Mouse (Mus musculus): ENCODE results near the gene Oaz1. TPM values are rescaled to one million over a fixed set of nuclear protein-coding genes. Genes with fewer than 3 reads are reported as not detected.
A peak's percentile ranks its signal among the peaks of the same experiment; 100 is the strongest.
"Not testable (repeated sequence)": the region's sequence is repeated elsewhere in the genome, so short reads cannot be mapped to it uniquely, and the experiment has no call there.

Oaz1 gene
- polyA plus RNA-seq, 1 experiment, result 1,172 TPM

GRCm38 (mm10) chr10:80823847-80824643, 2.4 kb upstream of the Oaz1 start:
- TF ChIP-seq POLR2A (IDR thresholded peaks at IDR 0.05; ENCODE audit: low read depth, low read length) (no peak), CTCF (IDR thresholded peaks at IDR 0.05; ENCODE audit: extremely low read depth, insufficient read length, insufficient replicate concordance, low read depth, low read length) (no peak)
- Histone ChIP-seq H3K27ac (ENCODE audit: insufficient read depth, low read depth, low read length) (peak overlapping the region; percentile 40; the same call in 1 of the 2 replicates), H3K4me3 (ENCODE audit: low read depth, low read length) (no peak overlapping the region), H3K36me3 (ENCODE audit: control insufficient read depth, insufficient read depth, low read length) (peaks cover 3% of the 10 kb centered on the region), H3K4me1 (ENCODE audit: control insufficient read depth, insufficient read depth, insufficient read length, low read length) (peaks cover 10% of the 10 kb centered on the region), H3K27me3 (ENCODE audit: control insufficient read depth, insufficient read depth, low read length) (no peaks in the 10 kb centered on the region)
- 50% methylated on average over 8 of the region's 8 CpGs for WGBS

DNA sequence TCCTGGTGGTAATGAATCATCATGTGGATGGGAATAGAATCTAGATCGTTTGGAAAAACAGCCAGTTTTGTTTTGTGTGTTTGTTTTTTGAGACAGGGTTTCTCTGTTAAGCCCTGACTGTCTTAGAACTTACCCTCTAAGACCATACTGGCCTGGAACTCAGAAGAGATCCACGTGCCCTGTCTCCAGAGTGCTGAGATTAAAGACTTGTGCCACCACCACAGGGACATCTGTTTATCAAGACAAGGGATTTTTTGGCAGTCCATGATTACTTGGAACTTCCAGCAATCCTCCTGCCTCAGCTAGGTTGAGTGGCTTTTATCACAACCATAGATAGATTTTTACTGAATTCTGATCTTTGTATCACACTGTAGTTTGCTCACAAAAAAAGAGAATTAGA, 1.6 kb upstream of the Oaz1 start:
- 71% methylated on average over 2 of the region's 2 CpGs for WGBS
- TF ChIP-seq CTCF (IDR thresholded peaks at IDR 0.05; ENCODE audit: extremely low read depth, insufficient read length, insufficient replicate concordance, low read depth, low read length), result no peak
- TF ChIP-seq POLR2A (IDR thresholded peaks at IDR 0.05; ENCODE audit: low read depth, low read length), result no peak
- H3K36me3 ChIP-seq (ENCODE audit: control insufficient read depth, insufficient read depth, low read length), result peaks cover 11% of the 10 kb centered on the region
- peaks cover 11% of the 10 kb centered on the region for H3K4me1 ChIP-seq (ENCODE audit: control insufficient read depth, insufficient read depth, insufficient read length, low read length)
- no peaks in the 10 kb centered on the region for H3K27me3 ChIP-seq (ENCODE audit: control insufficient read depth, insufficient read depth, low read length)
- no peak overlapping the region for H3K4me3 ChIP-seq (ENCODE audit: low read depth, low read length)
- H3K27ac ChIP-seq (ENCODE audit: insufficient read depth, low read depth, low read length), result no peak overlapping the region

- TF ChIP-seq CTCF (IDR thresholded peaks at IDR 0.05; ENCODE audit: extremely low read depth, insufficient read length, insufficient replicate concordance, low read depth, low read length) (no peak), POLR2A (IDR thresholded peaks at IDR 0.05; ENCODE audit: low read depth, low read length) (no peak)
- peaks cover 19% of the 10 kb centered on the region for H3K36me3 ChIP-seq (ENCODE audit: control insufficient read depth, insufficient read depth, low read length)
- no peak overlapping the region for H3K27ac ChIP-seq (ENCODE audit: insufficient read depth, low read depth, low read length)
- WGBS, result 2% methylated on average over 29 of the region's 29 CpGs
- peak overlapping the region; percentile 76 for H3K4me3 ChIP-seq (ENCODE audit: low read depth, low read length)
- no peaks in the 10 kb centered on the region for H3K27me3 ChIP-seq (ENCODE audit: control insufficient read depth, insufficient read depth, low read length)
- peaks cover 23% of the 10 kb centered on the region for H3K4me1 ChIP-seq (ENCODE audit: control insufficient read depth, insufficient read depth, insufficient read length, low read length)
Observed at GRCm38 (mm10) chr10:80827063-80827869, 810 bp downstream of the Oaz1 start.

- peaks cover 19% of the 10 kb centered on the region for H3K36me3 ChIP-seq (ENCODE audit: control insufficient read depth, insufficient read depth, low read length)
- WGBS, result 25% methylated on average over 10 of the region's 10 CpGs
- H3K27me3 ChIP-seq (ENCODE audit: control insufficient read depth, insufficient read depth, low read length), result no peaks in the 10 kb centered on the region
- H3K4me3 ChIP-seq (ENCODE audit: low read depth, low read length), result peak overlapping the region; percentile 76
- TF ChIP-seq CTCF (IDR thresholded peaks at IDR 0.05; ENCODE audit: extremely low read depth, insufficient read length, insufficient replicate concordance, low read depth, low read length), result no peak
- no peak for TF ChIP-seq POLR2A (IDR thresholded peaks at IDR 0.05; ENCODE audit: low read depth, low read length)
- H3K27ac ChIP-seq (ENCODE audit: insufficient read depth, low read depth, low read length), result no peak overlapping the region
- H3K4me1 ChIP-seq (ENCODE audit: control insufficient read depth, insufficient read depth, insufficient read length, low read length), result peaks cover 23% of the 10 kb centered on the region
Observed at GRCm38 (mm10) chr10:80827870-80828420, 1.5 kb downstream of the Oaz1 start.

DNA sequence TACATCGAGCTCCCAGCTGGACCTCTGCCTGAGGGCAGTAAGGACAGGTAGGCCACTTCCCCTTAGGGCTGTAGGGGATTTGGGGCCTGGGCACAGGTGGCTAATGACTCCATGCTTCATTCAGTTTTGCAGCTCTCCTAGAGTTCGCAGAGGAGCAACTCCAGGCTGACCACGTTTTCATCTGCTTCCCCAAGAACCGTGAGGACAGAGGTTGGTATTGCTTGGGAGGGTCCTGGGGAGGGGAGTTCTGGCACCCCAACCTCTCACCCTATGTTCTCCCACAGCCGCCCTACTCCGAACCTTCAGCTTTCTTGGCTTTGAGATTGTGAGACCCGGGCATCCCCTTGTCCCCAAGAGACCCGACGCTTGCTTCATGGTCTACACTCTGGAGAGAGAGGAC, 2.1 kb downstream of the Oaz1 start:
- 56% methylated on average over 9 of the region's 9 CpGs for WGBS
- H3K27me3 ChIP-seq (ENCODE audit: control insufficient read depth, insufficient read depth, low read length); H3K27ac ChIP-seq (ENCODE audit: insufficient read depth, low read depth, low read length): not testable (repeated sequence)
- Histone ChIP-seq H3K36me3 (ENCODE audit: control insufficient read depth, insufficient read depth, low read length) (peaks cover 19% of the 10 kb centered on the region), H3K4me1 (ENCODE audit: control insufficient read depth, insufficient read depth, insufficient read length, low read length) (peaks cover 23% of the 10 kb centered on the region), H3K4me3 (ENCODE audit: low read depth, low read length) (peak overlapping the region; percentile 76)

- 43% methylated on average over 1 of the region's 1 CpGs for WGBS
Observed at GRCm38 (mm10) chr10:80829359-80830278, 3.2 kb downstream of the Oaz1 start.

More at GRCm38 (mm10) chr10:80829359-80830278, 3.2 kb downstream of the Oaz1 start:
- no peak for TF ChIP-seq POLR2A (IDR thresholded peaks at IDR 0.05; ENCODE audit: low read depth, low read length)
- TF ChIP-seq CTCF (IDR thresholded peaks at IDR 0.05; ENCODE audit: extremely low read depth, insufficient read length, insufficient replicate concordance, low read depth, low read length), result no peak
- Histone ChIP-seq H3K27me3 (ENCODE audit: control insufficient read depth, insufficient read depth, low read length) (peaks cover 11% of the 10 kb centered on the region), H3K4me3 (ENCODE audit: low read depth, low read length) (no peak overlapping the region), H3K27ac (ENCODE audit: insufficient read depth, low read depth, low read length) (no peak overlapping the region), H3K4me1 (ENCODE audit: control insufficient read depth, insufficient read depth, insufficient read length, low read length) (peaks cover 23% of the 10 kb centered on the region), H3K36me3 (ENCODE audit: control insufficient read depth, insufficient read depth, low read length) (peaks cover 19% of the 10 kb centered on the region)

Measured in small intestine, adult 2 months (tissue).